Mouse (Mus musculus) midbrain, embryonic 14.5 days (tissue): ENCODE data around the gene Ap2s1. TPM values are rescaled to one million over a fixed set of nuclear protein-coding genes. Genes with fewer than 3 reads are reported as not detected.

Experiments
- ATAC-seq: fragments of 200-750 bp; cut with Nextera tagmentation; 2 replicates; pipeline ENCODE4 v1.8.0; 2017; ENCODE audit warnings: moderate number of reproducible peaks, moderate library complexity; ENCODE audit not compliant: low FRiP score, low TSS enrichment
- DNase-seq: peaks from one replicate; pipeline ENCODE4 v3.0.0-alpha.2; 2015
- H3K27ac ChIP-seq: fragments of 300-500 bp; sonication (generic); replicated peaks from 2 replicates; pipeline ENCODE4 v1.5.1; 2014; ENCODE audit warnings: mild to moderate bottlenecking, low read depth, low read length, moderate library complexity
- H3K27me3 ChIP-seq: fragments of 300-500 bp; sonication (generic); 2 replicates; pipeline ENCODE4 v1.6.1; 2014; ENCODE audit warnings: low read length, control low read depth, mixed read lengths; ENCODE audit not compliant: control insufficient read depth, insufficient read depth
- H3K36me3 ChIP-seq: fragments of 300-500 bp; sonication (generic); 2 replicates; pipeline ENCODE4 v1.6.1; 2014; ENCODE audit warnings: low read length, control low read depth; ENCODE audit not compliant: control insufficient read depth, insufficient read depth
- H3K4me1 ChIP-seq: fragments of 300-500 bp; sonication (generic); 2 replicates; pipeline ENCODE4 v1.6.1; 2014; ENCODE audit warnings: mild to moderate bottlenecking, antibody characterized with exemption, low read length, control low read depth; ENCODE audit not compliant: control insufficient read depth, insufficient read depth
- H3K4me2 ChIP-seq: fragments of 300-500 bp; sonication (generic); 2 replicates; pipeline ENCODE4 v1.6.1; 2014; ENCODE audit warnings: mild to moderate bottlenecking, low read length, moderate library complexity
- H3K4me3 ChIP-seq: fragments of 300-500 bp; sonication (generic); replicated peaks from 2 replicates; pipeline ENCODE4 v1.5.1; 2014; ENCODE audit warnings: low read depth, low read length
- H3K9ac ChIP-seq: fragments of 300-500 bp; sonication (generic); replicated peaks from 2 replicates; pipeline ENCODE4 v1.6.1; 2014; ENCODE audit warnings: mild to moderate bottlenecking, low read length, moderate library complexity
- H3K9me3 ChIP-seq: fragments of 300-500 bp; sonication (generic); 2 replicates; pipeline ENCODE4 v1.6.1; 2016; ENCODE audit warnings: low read length, control low read depth, mixed read lengths; ENCODE audit not compliant: control insufficient read depth
- WGBS: fragments of 180-500 bp; shearing (Covaris S2); extraction: QIAGEN DNeasy Blood & Tissue Kit; methylation state at CpG from one replicate; pipeline ENCODE4 v1.1.7; 2014; 5-methylcytosine and 5-hydroxymethylcytosine counted together
- polyA plus RNA-seq: library from polyadenylated mRNA; unstranded; fragments of >200 nt; fragmentation: Nextera tagmentation; extraction: Ambion mirVana; gene quantifications from 2 replicates; pipeline ENCODE4 v1.2.1, GENCODE M21; 2014

The Ap2s1 gene
- polyA plus RNA-seq, 1 experiment from 2014 or later, result 431 TPM

DNA sequence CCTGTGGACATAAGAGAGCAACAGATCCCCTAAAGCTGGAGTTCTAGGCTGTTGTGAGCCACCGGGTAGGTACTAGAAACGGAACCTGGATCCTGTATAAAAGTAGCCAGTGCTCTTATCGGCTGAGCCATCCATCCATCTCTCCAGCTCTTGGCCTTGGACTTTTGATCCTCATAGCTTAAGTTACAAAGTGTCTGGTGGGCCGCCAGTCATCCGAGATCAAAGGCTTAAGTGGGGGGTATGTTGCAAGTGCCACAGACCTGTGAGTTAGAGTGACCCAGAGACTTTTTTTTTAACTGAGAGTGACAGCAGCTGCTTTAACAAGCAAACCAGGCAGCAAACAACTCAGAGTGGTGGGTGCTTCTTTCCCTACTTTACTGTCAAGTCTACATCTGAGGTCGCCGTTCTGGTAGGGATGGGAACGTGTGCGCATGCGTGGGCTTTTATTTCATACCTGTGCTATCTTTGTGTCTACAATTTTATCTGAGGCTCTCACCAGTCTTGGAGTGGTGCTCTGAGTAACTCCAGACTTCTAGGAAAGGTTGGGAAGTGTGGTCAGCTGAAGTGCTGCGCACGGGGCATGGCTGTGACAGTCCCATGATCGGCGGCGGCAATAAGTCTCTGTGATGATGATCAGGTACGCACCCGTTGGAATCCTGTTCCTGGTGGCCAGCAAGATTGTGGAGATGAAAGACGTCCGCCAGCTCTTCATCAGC is 55.0 kb downstream of the Ap2s1 start:
- Histone ChIP-seq H3K36me3 (peaks cover 11% of the 10 kb centered on the region; the same call in 1 of the 2 replicates), H3K27ac (no peak overlapping the region), H3K4me3 (no peak overlapping the region), H3K27me3 (no peaks in the 10 kb centered on the region), H3K4me2 (no peak overlapping the region), H3K4me1 (no peaks in the 10 kb centered on the region), H3K9ac (no peak overlapping the region), H3K9me3 (no peaks in the 10 kb centered on the region)
- ATAC-seq (no peak), DNase-seq (no peak)
- 92% methylated on average over 19 of the region's 19 CpGs for WGBS

GRCm38 (mm10) chr7:16794886-16795285 is 56.7 kb downstream of the Ap2s1 start:
- Histone ChIP-seq H3K36me3 (peaks cover 11% of the 10 kb centered on the region; the same call in 1 of the 2 replicates), H3K27me3 (no peaks in the 10 kb centered on the region), H3K9ac (no peak overlapping the region), H3K27ac (no peak overlapping the region), H3K4me3 (no peak overlapping the region), H3K4me1 (no peaks in the 10 kb centered on the region), H3K4me2 (no peak overlapping the region), H3K9me3 (no peaks in the 10 kb centered on the region)
- ATAC-seq, result no peak
- no peak for DNase-seq
- 93% methylated on average over 5 of the region's 5 CpGs for WGBS

Other genes starting within 250 kb of the Ap2s1 start
- gene Arhgap35, start 123.4 kb upstream of the Ap2s1 start, polyA plus RNA-seq, result 35.4 and 41.5 TPM in 2 replicates
- gene Ceacam15, start 62.7 kb upstream of the Ap2s1 start, polyA plus RNA-seq, result not detected in 2 replicates
- gene Ceacam9, start 16.5 kb upstream of the Ap2s1 start, polyA plus RNA-seq, result 0.20 TPM in 1 of 2 replicates, not detected in the other
- 5.9 and 10.8 TPM in 2 replicates for gene Slc1a5, start 42.9 kb downstream of the Ap2s1 start, polyA plus RNA-seq
- 213 and 219 TPM in 2 replicates for gene Strn4, start 77.5 kb downstream of the Ap2s1 start, polyA plus RNA-seq
- gene Fkrp, start 78.3 kb downstream of the Ap2s1 start, polyA plus RNA-seq, result 38.5 and 48.7 TPM in 2 replicates
- gene Prkd2, start 104.5 kb downstream of the Ap2s1 start, polyA plus RNA-seq, result 4.4 and 5.7 TPM in 2 replicates
- 4.9 and 6.2 TPM in 2 replicates for gene Dact3, start 136.9 kb downstream of the Ap2s1 start, polyA plus RNA-seq
- 11.7 and 17.2 TPM in 2 replicates for gene Gng8, start 153.4 kb downstream of the Ap2s1 start, polyA plus RNA-seq
- gene Ptgir, start 168.1 kb downstream of the Ap2s1 start, polyA plus RNA-seq, result 0.16 and 0.30 TPM in 2 replicates
- 494 and 652 TPM in 2 replicates for gene Calm3, start 185.7 kb downstream of the Ap2s1 start, polyA plus RNA-seq
- 115 and 116 TPM in 2 replicates for gene Pnmal2, start 206.3 kb downstream of the Ap2s1 start, polyA plus RNA-seq
- gene Pnmal1, start 221.3 kb downstream of the Ap2s1 start, polyA plus RNA-seq, result 60.8 and 69.8 TPM in 2 replicates
- gene Gm42372, start 244.7 kb downstream of the Ap2s1 start, polyA plus RNA-seq, result 6.4 and 8.7 TPM in 2 replicates